Mouse (Mus musculus) fibroblast of lung, adult 2 months (primary cell): Measurements from ENCODE around the gene Zfp458.
"Not testable (repeated sequence)": the region's sequence is repeated elsewhere in the genome, so short reads cannot be mapped to it uniquely, and the experiment has no call there.

Source experiments
- DNase-seq: peaks from one replicate; pipeline ENCODE4 v3.0.0-alpha.2; 2011; ENCODE audit warnings: low read depth

Gene Zfp458

DNA sequence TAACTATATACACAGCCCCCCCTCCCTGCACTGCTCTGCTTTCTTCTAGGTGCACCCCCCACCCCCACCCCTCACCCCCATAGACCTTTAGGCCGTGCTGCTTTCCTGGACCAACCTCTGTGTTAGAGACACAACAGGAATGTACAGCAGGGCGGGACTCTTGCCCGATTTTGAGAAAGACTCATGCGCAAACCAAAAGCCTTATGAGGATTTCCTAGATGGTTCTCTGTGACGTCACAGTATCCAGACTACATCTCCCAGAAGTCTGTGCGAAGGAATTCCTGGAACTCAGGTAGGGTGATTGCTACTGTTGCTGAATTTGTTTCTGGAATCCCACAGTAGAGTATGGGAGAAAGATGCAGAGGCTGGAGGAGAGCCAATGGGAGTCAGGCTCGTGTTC is at the start of gene Zfp458:
Gene Zfp458 (minus strand): TSS at position 153 of the 400 bp plus-strand sequence.
- DNase-seq = no peak

DNA sequence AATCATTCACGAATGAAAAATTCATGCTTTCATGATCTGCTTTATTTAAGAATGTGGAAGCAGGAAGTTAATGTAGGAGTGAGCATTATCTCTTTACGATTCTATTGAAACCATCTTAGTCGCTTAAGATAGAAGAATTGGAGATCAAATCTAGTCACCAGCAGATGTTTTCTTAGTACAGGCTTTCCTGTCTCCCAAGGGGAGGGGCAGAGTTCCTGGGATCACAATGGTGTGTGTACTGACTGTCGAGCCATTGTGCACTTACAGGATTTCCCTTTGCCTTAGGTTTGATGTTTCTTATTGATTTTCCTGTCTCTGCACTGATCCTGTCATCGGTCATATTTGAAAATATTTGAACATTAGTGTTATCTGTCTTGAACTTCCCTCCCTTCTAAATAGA is 28.5 kb upstream of the Zfp458 start:
- no peak for DNase-seq

DNA sequence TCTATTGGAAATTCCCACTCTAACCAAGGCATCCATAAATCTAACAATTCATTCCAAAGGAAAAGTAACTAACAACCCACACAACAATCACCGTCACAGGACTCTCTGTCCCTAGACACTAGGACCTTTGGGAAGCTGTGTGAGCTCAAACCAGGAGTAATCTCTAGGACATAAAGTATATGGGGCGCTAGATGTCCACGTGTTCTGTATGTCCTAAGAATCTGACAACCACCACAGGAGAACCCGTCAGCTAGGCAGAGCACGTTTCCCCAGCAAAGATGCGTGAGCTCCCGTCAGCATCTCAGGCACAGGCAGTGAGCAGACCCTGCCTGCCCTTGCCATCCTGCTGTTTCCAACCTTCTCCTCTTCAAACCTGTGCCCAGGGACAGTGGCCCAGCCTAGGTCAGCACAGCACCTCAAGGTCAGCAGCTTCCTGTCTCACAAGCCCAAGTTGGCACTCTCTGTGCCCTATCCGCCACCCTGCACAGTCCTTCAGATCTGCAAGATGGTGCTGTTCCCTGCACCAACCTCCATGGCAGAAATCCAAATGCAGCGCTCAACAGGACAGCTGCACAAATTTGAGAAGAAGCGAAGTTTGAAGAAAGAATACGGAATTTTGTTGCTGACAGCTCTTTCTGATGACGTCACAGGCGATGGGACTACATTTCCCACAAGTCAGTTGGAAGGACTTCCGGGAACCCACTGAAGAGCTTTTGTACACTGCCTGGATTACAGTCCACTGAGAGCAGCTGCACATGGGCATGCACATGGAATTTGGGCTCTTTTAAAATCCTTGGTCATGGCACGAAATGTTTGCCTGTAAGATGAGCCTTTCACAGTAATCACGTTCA is 27.8 kb upstream of the Zfp458 start, which contains the start of gene Zfp457:
Gene Zfp457 (minus strand): TSS at position 664 of the 851 bp plus-strand sequence.
- DNase-seq = peak; percentile 84

DNA sequence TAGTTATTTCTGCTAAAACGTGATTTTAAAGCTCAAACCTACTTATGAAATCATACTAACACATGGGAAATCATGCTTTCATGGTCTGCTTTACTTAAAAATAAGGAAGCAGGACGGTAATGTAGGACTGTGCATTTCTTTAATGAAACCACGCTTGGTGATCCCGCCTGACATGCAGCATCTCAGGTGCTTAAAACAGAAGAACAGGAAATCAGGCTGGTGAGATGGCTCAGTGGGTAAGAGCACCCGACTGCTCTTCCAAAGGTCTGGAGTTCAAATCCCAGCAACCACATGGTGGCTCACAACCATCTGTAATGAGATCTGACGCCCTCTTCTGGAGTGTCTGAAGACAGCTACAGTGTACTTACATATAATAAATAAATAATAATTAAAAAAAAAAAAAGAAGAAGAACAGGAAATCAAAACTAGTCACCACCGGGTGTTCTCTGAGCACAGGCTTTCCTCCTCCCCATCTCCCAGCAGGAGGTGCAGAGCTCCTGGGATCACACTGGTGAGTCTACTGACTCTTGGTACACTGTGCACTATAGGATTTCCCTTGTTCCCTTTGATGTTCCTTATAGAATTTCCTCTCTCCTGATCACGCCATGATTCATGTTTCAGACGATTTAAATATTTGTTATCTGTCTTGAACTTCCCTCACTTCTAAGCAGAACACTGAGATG is 8.7 kb downstream of the Zfp458 start:
- not testable (repeated sequence) for DNase-seq

DNA sequence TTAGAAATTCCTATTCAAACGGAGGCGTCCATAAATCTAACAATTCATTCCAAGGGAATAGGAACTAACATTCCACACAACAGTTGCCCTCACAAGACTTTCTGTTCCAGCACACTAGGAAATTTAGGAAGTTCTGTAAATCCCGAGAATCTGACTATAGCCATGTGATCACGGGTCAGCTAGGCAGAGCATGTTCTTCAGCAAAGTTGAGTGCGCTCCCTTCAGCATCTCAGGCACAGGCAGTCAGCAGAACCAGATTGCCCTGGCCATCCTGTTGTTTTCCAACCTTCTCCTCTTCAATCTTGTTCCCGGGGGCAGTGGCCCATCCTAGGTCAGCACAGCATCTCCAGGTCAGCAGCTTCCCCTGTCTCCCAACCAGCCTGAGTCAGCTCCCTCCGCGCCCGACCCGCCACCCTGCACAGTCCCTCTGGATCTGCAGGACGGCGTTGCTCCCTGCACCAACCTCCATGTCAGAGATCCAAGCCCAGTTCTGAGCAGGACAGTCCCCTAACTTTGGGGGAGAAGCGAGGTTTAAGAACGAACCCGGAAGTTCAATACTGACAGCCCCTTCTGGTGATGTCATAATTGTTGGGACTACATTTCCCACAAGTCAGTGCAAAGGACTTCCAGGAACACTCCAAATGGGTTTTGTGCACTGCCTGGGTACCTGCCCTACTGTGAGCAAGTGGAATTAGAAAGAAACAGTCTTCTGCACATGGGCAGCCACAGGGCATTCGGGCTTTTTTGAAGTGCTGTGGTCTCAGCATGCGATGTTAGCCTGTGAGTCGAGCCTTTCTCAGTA is 9.5 kb downstream of the Zfp458 start:
- peak; percentile 56 for DNase-seq

DNA sequence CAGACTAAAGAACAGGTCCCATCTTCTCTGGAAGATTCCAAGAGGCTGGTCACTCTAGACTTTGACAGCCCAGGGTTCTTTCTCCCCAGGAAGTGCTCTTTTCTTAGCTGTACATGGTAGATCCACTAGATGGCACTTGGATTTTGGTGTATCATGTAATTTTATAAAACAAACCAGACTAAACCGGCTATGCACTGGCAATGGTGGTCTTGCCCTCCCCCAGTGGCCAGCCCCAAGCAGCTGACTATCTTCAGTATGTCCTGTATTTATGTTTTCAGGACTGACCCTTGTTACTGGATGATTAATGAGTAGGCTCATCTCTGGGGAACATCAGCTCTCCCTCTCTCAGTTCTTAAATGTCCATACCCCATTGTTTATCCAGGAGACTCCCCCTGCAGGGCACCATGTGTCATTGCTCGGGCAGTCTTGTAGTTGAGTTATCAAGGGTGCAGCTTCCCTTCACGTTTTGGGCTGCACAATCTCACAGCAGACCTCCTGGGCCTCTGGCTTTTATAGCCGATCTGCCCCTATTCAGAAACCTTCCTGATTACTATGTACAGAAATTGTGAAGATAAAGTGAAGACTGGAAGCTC is 64.2 kb downstream of the Zfp458 start:
- no peak for DNase-seq
